Mouse (Mus musculus): ENCODE results near the gene Mrpl23. TPM values are rescaled to one million over a fixed set of nuclear protein-coding genes. Genes with fewer than 3 reads are reported as not detected.

Gene Mrpl23
- polyA plus RNA-seq, 1 experiment: 73.3 TPM

- H3K4me2 ChIP-seq (ENCODE audit: low read depth): no peak overlapping the region
- peaks cover 6% of the 10 kb centered on the region for H3K36me3 ChIP-seq (ENCODE audit: control insufficient read depth, insufficient read depth)
- no peak for TF ChIP-seq CEBPB (IDR thresholded peaks at IDR 0.05; ENCODE audit: insufficient read depth, poor library complexity, severe bottlenecking)
- TF ChIP-seq POLR2AphosphoS2 (IDR thresholded peaks at IDR 0.05; ENCODE audit: insufficient read length, low read depth): no peak
- TF ChIP-seq TCF12 (IDR thresholded peaks at IDR 0.05; ENCODE audit: insufficient read depth, poor library complexity, severe bottlenecking): no peak
- no peak for TF ChIP-seq USF1 (IDR thresholded peaks at IDR 0.05; ENCODE audit: low read depth)
- no peak for TF ChIP-seq REST (IDR thresholded peaks at IDR 0.05; ENCODE audit: insufficient read depth, insufficient read length)
- no peak for TF ChIP-seq SRF (IDR thresholded peaks at IDR 0.05; ENCODE audit: control insufficient read depth, insufficient read length, low read depth)
- no peak for TF ChIP-seq MAX (IDR thresholded peaks at IDR 0.05; ENCODE audit: low read depth)
- TF ChIP-seq E2F4 (IDR thresholded peaks at IDR 0.05; ENCODE audit: insufficient read depth): no peak
- TF ChIP-seq TCF3 (IDR thresholded peaks at IDR 0.05; ENCODE audit: insufficient read length, low read depth): no peak
- no peak for TF ChIP-seq POLR2A (IDR thresholded peaks at IDR 0.05; ENCODE audit: insufficient read length, low read depth)
These were observed 10.4 kb downstream of the Mrpl23 start for GRCm38 (mm10) chr7:142542771-142543303.

DNA sequence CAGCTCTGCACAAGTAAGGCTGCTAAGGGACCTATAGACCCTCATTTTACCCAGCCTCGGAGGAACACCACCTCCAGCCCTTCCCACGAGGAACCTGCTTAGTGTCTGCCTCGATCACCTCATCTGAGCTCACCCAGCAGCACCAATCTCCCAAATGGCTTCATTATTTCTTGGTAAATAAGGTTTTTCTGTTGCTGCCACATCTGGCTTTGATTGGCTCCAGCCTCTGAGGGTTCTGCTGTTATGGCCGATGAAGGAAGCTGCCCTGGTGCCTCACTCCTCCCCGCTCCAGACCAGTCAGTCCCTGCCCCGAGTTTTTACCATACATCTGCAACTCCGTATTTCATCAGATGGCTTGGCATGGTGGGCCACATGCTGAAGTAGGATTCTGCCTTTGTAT lies 13.5 kb downstream of the Mrpl23 start:
- Histone ChIP-seq H3K4me3 (no peak overlapping the region), H3K27me3 (ENCODE audit: control insufficient read depth, insufficient read depth, insufficient read length) (no peaks in the 10 kb centered on the region), H3K36me3 (ENCODE audit: control insufficient read depth, insufficient read depth) (no peaks in the 10 kb centered on the region), H3K79me2 (ENCODE audit: control insufficient read depth, insufficient read depth) (no peaks in the 10 kb centered on the region), H3ac (ENCODE audit: control insufficient read depth, insufficient read length) (no peak overlapping the region), H3K4me2 (ENCODE audit: low read depth) (no peak overlapping the region)
- TF ChIP-seq POLR2AphosphoS2 (IDR thresholded peaks at IDR 0.05; ENCODE audit: insufficient read length, low read depth): no peak
- TF ChIP-seq E2F4 (IDR thresholded peaks at IDR 0.05; ENCODE audit: insufficient read depth): no peak
- no peak for TF ChIP-seq TCF12 (IDR thresholded peaks at IDR 0.05; ENCODE audit: insufficient read depth, poor library complexity, severe bottlenecking)
- TF ChIP-seq CEBPB (IDR thresholded peaks at IDR 0.05; ENCODE audit: insufficient read depth, poor library complexity, severe bottlenecking): no peak
- TF ChIP-seq MAX (IDR thresholded peaks at IDR 0.05; ENCODE audit: low read depth): no peak
- TF ChIP-seq TCF3 (IDR thresholded peaks at IDR 0.05; ENCODE audit: insufficient read length, low read depth): no peak
- TF ChIP-seq MYOG (IDR thresholded peaks at IDR 0.05; ENCODE audit: control insufficient read depth in 1 of 3, insufficient read depth in 1 of 3, insufficient read length in 2 of 3, low read depth in 2 of 3): no peak
- no peak for TF ChIP-seq MYOD1 (IDR thresholded peaks at IDR 0.05; ENCODE audit: control insufficient read depth in 1 of 3, insufficient read length in 2 of 3, low read depth in 2 of 3)
- TF ChIP-seq REST (IDR thresholded peaks at IDR 0.05; ENCODE audit: insufficient read depth, insufficient read length): no peak
- no peak for TF ChIP-seq USF1 (IDR thresholded peaks at IDR 0.05; ENCODE audit: low read depth)
- no peak for TF ChIP-seq SRF (IDR thresholded peaks at IDR 0.05; ENCODE audit: control insufficient read depth, insufficient read length, low read depth)
- TF ChIP-seq POLR2A (IDR thresholded peaks at IDR 0.05; ENCODE audit: insufficient read length, low read depth): no peak

More at GRCm38 (mm10) chr7:142542771-142543303, 10.4 kb downstream of the Mrpl23 start:
- Histone ChIP-seq H3K79me2 (ENCODE audit: control insufficient read depth, insufficient read depth) (no peaks in the 10 kb centered on the region), H3K4me3 (no peak overlapping the region), H3ac (ENCODE audit: control insufficient read depth, insufficient read length) (no peak overlapping the region), H3K27me3 (ENCODE audit: control insufficient read depth, insufficient read depth, insufficient read length) (no peaks in the 10 kb centered on the region)

DNA sequence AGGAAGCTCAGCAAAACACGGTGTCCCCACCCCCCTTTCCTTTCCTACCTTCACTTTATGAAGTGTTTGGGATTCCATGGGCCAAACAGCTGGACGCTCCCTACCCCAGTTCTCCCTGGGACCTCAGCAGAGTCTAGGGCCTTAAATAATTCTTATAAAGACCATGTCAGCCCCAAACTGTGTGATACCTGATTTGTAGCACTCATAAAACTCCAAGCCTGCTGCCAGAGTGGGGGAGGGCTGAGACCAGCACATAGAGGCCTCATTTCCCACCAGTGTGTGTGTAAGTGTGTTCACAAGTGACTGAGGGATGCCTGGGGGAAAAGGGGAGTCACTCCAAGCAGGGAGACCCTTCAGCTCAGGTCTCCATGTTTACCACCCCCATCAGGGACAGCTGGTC lies 15.4 kb downstream of the Mrpl23 start:
- Histone ChIP-seq H3K4me3 (no peak overlapping the region), H3ac (ENCODE audit: control insufficient read depth, insufficient read length) (no peak overlapping the region), H3K79me2 (ENCODE audit: control insufficient read depth, insufficient read depth) (no peaks in the 10 kb centered on the region), H3K36me3 (ENCODE audit: control insufficient read depth, insufficient read depth) (no peaks in the 10 kb centered on the region), H3K4me2 (ENCODE audit: low read depth) (no peak overlapping the region), H3K27me3 (ENCODE audit: control insufficient read depth, insufficient read depth, insufficient read length) (no peaks in the 10 kb centered on the region)
- no peak for TF ChIP-seq SRF (IDR thresholded peaks at IDR 0.05; ENCODE audit: control insufficient read depth, insufficient read length, low read depth)
- no peak for TF ChIP-seq REST (IDR thresholded peaks at IDR 0.05; ENCODE audit: insufficient read depth, insufficient read length)
- no peak for TF ChIP-seq POLR2AphosphoS2 (IDR thresholded peaks at IDR 0.05; ENCODE audit: insufficient read length, low read depth)
- no peak for TF ChIP-seq TCF12 (IDR thresholded peaks at IDR 0.05; ENCODE audit: insufficient read depth, poor library complexity, severe bottlenecking)

DNA sequence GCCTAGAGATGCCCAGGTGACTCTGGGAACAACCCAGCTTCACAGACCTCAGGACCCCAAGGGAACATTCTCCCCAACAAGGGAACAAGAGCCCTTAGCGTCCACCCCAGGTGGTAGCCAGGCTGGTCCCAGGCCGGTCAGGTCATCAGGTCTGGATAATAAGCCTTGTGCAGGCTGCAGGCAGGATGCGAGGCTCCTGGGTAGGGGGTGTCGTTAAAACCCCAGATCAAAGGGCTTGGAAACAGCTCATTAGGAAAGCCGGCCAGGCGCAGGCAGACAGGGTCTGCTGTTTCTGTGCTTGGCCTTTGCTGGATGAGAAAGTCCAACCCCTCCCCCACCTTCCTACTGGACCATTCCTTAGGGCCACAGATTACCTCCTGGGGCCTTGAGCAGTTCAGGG lies 16.2 kb downstream of the Mrpl23 start:
- no peaks in the 10 kb centered on the region for H3K36me3 ChIP-seq (ENCODE audit: control insufficient read depth, insufficient read depth)
- TF ChIP-seq MAX (IDR thresholded peaks at IDR 0.05; ENCODE audit: low read depth) (no peak), POLR2AphosphoS2 (IDR thresholded peaks at IDR 0.05; ENCODE audit: insufficient read length, low read depth) (peak; percentile 32)
- no peak overlapping the region for H3K4me3 ChIP-seq
- H3ac ChIP-seq (ENCODE audit: control insufficient read depth, insufficient read length): no peak overlapping the region
- H3K4me2 ChIP-seq (ENCODE audit: low read depth): no peak overlapping the region
- H3K79me2 ChIP-seq (ENCODE audit: control insufficient read depth, insufficient read depth): no peaks in the 10 kb centered on the region
- no peaks in the 10 kb centered on the region for H3K27me3 ChIP-seq (ENCODE audit: control insufficient read depth, insufficient read depth, insufficient read length)

DNA sequence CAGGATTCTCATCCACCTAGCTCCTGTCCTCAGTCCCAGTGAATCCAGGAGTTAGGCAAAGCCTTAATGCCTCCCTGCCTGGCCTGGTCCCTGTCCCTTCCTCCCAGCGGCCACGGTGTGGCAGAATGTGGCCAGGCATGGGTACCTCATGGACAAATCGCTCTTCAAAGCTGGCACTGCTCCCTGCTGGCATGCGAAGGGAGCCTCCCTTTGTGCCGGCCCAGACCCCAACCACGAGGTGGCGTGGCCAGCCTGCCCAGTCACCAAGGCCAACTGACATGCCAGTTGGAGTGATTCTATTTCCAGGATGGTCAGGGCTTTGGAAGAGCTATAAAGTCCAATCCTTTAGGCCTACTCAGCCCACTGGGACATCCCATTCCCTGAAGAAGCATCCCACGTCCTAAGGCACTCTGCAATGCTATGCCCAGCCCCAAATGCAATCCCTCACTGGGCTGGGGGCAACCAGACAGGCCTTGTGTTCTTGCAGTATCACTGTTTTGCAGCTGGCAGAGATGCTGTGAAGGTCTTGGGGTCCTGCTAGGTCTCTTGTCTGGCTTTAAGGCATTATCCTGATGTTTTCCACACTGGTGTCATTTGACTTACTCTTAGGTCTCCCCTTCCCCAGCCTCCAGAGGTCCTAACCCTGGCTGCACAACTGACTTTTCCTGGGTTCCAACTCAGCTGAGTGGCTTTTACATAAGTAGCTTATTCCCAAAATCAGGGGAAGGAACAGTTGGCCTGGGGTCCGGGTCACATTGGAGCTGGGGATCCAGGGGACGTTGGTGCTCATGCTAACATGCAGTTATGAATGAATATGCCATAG lies 17.7 kb downstream of the Mrpl23 start:
- TF ChIP-seq E2F4 (IDR thresholded peaks at IDR 0.05; ENCODE audit: insufficient read depth) (no peak), POLR2A (IDR thresholded peaks at IDR 0.05; ENCODE audit: insufficient read length, low read depth) (peak; percentile 50), POLR2AphosphoS2 (IDR thresholded peaks at IDR 0.05; ENCODE audit: insufficient read length, low read depth) (peak; percentile 79), SRF (IDR thresholded peaks at IDR 0.05; ENCODE audit: control insufficient read depth, insufficient read length, low read depth) (peak; percentile 50), MYOG (IDR thresholded peaks at IDR 0.05; ENCODE audit: control insufficient read depth in 1 of 3, insufficient read depth in 1 of 3, insufficient read length in 2 of 3, low read depth in 2 of 3) (peak in 2 of 3 experiments; percentile 27 to 84), MYOD1 (IDR thresholded peaks at IDR 0.05; ENCODE audit: control insufficient read depth in 1 of 3, insufficient read length in 2 of 3, low read depth in 2 of 3) (peak in 2 of 3 experiments; percentile 51 to 79), REST (IDR thresholded peaks at IDR 0.05; ENCODE audit: insufficient read depth, insufficient read length) (no peak)
- peak overlapping the region; percentile 58 for H3K4me2 ChIP-seq (ENCODE audit: low read depth)
- H3K79me2 ChIP-seq (ENCODE audit: control insufficient read depth, insufficient read depth): no peaks in the 10 kb centered on the region
- H3K27me3 ChIP-seq (ENCODE audit: control insufficient read depth, insufficient read depth, insufficient read length): no peaks in the 10 kb centered on the region
- no peak overlapping the region for H3ac ChIP-seq (ENCODE audit: control insufficient read depth, insufficient read length)
- no peaks in the 10 kb centered on the region for H3K36me3 ChIP-seq (ENCODE audit: control insufficient read depth, insufficient read depth)
- no peak overlapping the region for H3K4me3 ChIP-seq
